Mouse (Mus musculus) thymus, postnatal 0 days (tissue): Measurements from ENCODE around the gene Irf8. TPM values are rescaled to one million over a fixed set of nuclear protein-coding genes. Genes with fewer than 3 reads are reported as not detected.
"Not testable (repeated sequence)": the region's sequence is repeated elsewhere in the genome, so short reads cannot be mapped to it uniquely, and the experiment has no call there.

Experiments used
- DNase-seq: peaks from one replicate; pipeline ENCODE4 v3.0.0-alpha.2; 2015; ENCODE audit warnings: low spot score
- polyA plus RNA-seq: library from polyadenylated mRNA; unstranded; fragments of >200 nt; fragmentation: Nextera tagmentation; extraction: Ambion mirVana; gene quantifications from 2 replicates; pipeline ENCODE4 v1.2.1, GENCODE M21; 2015

Gene Irf8
- polyA plus RNA-seq, 1 experiment from 2014 or later = 77.8 TPM

DNA sequence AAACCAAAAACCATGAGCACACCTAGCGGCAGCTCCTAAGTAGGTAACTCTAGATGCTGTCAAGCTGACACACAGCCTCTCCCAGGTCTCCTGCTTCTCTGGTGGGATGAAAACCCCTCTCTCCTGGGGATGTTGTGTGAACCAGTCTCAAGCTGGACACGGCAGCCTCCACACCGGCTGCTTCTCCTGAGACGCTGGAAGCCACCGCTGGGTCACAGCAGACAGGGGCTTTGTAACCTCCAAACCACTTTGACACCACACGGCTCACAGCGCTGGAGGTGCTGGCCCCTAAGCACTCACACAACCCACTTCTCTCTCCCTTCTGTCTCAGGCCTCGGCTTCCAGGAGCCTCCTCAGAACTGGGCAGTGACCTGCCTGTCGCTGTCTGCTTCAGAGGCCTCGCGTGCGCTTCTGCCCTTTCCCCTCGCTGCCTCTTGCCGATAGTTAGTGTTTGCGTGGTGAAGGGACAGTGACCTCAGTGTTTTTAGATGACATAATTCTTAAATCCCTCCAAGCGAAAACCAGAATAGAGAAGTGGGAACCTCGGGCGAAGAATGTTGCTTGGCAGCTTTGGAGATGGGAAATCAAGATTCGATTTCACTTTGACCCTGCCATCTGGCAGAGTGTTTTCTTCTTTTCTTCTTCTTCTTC is 16.4 kb upstream of the Irf8 start:
- no peak for DNase-seq

DNA sequence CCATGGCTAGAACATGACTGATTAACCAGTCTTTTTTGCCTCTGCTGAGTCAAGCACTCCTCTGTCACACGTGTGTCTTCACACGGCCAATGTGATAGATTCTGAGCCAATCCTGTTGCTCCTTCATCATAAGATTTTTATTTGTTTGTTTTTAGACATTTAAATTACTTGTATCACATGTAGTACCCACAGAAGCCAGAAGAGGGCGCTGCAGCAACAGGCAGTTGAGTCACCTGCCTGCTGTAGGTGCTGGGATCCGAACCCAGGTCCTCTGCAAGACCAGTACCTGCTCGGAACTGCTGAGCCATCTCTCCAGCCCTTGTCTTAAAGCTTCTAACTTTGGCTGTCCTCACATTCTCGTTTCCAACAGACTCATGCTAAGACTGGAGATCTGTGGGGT is 13.1 kb upstream of the Irf8 start:
- no peak for DNase-seq

DNA sequence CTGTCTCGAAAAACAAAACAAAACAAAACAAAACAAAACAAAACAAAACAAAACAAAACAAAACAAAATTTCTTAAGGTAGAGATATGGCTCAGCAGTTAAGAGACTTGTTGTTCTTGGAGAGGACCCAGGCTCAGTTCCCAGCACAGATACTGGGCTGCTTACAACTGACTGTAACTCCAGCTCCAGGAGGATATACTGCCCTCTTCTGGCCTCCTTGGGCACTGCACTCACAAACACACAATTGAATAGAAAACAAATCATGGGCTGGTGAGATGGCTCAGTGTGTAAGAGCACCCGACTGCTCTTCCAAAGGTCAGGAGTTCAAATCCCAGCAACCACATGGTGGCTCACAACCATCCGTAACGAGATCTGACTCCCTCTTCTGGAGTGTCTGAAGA is 12.1 kb upstream of the Irf8 start:
- not testable (repeated sequence) for DNase-seq

DNA sequence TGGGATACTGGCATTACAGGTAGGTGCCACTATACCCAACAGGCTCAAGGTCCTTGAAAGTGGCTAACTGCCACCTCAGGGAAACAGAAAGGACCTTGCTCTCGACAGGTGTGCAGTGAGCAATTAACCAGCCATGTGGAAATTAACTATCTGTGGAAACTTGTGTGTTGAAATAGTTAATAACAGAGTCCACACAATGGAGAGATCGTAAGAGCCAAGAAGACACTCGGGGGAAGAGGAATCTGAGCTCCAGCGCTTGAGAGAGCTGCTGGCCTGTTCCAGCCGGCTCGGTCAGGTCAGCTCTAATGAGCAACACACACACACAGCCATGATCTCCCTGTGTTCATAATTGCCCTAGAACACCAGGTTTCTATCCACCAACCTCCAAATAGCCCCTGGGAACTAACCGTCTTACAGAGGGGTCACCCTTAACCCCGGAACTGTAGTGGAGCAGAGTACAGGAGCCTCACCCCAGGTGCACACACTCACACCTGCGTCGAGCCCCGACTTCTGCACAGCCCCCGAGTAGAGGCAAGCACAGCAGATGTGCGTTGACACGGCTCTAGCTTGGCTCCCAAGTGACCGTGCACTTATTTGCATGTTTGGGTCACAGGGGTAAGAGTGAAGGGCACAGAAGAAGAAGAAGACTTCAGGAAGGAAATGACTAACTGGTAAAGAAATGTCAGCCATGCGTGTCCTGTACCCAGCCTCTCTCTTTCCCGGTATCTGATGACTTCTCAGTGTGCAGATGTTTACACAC is 11.2 kb upstream of the Irf8 start:
- DNase-seq = peak; percentile 66

DNA sequence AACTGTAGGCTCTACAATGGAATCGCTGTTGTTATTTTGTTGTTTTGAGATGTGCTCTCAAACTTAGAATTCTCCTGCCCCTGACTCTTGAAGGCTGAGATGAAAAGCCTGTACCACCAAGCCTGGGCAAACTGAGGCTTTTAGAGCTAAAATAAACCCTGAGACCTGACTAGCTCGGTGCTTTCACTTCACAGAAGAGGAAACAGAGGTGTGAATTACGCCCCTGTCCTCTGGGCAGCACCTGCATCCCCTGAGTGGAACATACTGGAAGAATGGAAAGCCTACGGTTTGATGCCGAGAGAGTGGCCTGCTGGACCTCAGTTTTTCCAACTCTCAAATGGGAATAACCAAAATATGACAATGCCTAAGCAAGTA is 10.6 kb upstream of the Irf8 start:
- DNase-seq = no peak

DNA sequence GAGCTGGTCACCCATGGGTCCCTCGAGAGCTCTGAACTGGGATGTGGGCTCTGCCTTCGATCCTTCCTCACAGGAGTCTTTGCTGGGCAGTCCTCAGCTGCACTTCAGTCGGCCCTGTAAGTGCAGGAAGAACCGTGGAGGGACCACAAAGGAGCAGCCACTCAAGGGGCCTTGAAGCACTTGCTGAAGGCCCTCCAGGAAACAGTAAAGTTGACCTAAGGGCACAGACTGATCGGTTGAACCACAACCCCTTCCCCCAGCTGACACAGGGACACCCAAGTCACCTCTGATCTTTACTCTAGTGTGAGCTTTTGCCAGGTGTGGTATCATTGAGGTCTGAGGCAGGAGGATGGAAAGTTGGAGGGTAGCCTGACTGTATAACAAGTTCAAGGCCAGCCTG is 10.1 kb upstream of the Irf8 start:
- peak; percentile 19 for DNase-seq

DNA sequence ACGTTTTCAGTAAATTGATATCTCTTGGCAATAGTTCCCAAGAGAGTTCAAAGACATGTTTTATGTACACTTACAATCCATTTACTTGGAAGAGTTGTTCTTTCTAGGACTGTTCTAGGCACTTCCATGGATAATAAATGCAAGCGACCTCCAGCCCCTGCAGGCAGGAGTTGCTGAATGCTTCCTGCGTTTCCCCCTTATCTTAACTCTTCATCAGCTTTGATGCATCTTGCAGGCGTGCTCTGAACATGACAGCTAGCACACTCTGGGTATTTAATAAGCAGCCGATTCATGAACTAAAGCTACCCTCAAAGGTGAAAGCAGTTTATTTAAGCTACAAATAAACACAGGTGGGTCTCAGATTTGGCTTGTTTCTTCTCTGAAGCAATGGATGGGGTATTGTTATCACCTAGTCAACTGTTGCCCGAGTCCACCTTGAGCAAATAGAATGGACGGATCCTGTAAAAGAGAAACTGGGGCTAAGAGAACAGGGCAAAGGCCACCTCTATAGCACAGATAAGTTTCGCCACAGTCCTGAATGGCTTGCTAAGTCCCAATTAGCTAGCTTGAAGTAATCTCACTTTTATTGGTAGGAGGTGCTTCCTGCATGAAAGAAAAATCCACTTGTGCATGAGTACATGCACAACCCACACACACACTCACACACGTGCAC is 7.5 kb upstream of the Irf8 start:
- DNase-seq = peak; percentile 53

DNA sequence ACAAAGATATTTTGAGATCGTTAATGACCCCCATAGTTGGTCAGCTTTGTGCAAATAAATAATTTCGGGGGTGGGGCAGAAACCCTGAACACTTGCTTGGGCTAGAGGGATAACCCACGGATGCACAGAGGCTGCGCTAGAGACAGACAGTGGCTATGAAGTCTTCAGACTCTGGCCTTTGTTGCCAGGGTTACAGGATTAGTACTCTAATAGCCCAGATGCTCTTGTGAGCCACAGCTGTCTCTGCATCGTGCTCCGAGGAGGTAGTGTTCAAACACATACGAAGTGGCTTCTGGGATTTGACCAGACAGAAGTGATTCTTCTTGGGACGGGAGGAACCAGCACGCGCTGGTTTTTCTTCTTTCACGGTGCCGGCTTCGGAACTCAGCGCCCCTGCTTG is 4.6 kb upstream of the Irf8 start:
- no peak for DNase-seq

DNA sequence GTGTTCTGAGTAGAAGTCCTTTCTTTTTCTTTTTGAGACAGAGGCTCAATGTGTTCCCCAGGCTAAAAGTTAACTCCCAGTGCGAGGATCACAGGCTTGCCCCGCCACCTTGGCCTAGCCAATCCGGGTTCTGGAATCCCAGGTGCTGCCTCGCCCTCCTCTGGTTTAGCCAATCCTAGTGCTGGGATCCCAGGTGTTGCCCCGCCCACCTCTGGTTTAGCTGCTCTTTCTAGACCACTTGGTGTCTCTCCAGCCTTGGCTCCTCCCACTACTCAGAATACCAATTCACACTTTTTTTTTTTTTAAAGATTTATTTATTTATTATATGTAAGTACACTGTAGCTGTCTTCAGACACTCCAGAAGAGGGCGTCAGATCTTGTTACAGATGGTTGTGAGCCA is 4.1 kb upstream of the Irf8 start:
- no peak for DNase-seq

DNA sequence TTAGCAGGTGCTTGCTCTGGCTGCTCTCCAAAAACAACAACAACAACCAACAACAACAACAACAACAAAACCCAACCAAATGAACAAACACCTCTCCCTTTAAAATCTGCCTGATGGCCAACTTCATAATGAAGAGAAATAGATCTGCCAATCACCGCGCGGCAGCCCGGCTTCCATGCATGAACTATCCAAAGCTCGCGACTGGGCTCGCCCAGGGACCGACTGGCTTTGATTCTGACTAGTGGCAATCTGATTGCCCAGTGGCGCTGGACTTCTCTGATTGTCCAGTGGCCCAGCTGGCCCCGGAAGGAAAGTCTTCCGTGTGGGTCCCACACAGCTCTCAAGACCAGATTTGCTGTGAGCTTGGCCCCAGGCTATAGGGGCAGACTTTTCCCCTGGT is 328 bp downstream of the Irf8 start:
- DNase-seq = no peak

DNA sequence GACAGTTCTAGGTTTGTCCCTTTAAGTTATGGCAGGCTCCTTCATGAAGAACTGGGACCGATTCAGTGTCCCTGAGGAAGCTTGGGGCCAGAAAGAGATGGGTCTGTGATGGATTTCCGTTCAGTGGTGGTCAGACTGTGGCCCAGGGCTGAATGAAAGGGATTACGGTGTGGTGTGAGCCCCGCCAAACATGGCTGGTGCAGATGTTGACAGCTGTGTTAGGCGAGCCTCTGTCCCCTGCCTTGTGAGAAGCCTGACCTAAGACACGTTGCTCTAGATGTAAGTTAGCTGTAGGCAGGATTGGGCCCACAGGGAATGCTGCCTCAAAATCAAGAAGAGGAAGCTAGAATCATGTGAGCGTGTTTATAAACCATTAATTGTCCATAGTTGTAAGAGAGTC is 1.0 kb downstream of the Irf8 start:
- no peak for DNase-seq

DNA sequence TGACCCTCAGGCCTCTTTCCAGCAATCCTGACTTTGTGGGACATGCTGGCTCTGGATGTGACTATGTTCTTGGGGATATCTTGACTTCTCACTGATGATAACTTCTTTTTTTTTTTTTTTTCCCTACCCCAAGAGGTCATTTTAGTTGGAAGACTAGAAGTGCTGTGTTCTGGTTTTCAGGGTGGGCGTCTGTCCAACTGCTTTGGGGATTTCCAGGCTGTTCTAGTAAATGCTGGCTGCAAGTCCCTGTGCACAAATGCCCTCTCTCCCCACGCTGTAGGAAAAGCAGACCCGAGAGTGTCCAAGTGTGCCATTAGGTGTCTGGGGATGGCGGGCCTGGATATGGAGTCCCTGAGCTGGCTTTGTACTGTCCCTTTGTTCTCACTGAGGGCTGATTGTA is 2.6 kb downstream of the Irf8 start:
- DNase-seq = no peak

DNA sequence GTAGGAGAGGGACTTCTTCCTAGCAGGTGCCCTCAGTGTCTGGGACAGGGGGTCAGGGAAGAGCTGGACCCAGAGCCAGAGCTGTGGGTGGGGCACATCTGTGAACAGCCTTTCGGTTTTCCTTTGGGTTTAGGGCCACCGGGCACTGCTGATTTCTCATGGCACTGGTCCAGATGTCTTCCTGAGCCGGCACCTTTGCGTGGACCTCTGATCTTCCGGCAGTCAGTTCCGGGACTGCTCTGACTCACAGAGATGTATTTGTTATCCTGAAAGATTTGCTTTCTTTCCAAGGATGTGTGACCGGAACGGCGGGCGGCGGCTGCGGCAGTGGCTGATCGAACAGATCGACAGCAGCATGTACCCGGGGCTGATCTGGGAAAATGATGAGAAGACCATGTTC is 3.4 kb downstream of the Irf8 start:
- no peak for DNase-seq

DNA sequence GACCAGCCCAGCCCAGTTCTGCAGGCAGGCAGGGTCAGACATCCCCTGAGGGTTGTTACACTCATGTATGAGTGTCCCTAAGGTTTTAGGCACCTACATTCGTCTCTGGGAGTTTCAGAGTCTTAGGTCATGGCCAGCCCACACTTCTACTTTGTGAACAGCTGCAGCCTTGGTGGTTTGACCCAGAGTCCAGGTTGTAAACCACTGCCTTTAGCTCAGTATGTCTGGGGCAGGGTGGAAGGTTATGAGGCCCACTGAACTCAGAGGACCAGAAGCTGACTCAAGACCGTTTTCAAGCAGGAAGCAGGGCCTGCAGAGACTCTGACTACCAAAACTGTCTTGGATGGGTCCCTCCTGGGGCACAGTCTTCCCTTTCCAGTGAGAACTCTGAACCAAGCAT is 4.4 kb downstream of the Irf8 start:
- DNase-seq = no peak

DNA sequence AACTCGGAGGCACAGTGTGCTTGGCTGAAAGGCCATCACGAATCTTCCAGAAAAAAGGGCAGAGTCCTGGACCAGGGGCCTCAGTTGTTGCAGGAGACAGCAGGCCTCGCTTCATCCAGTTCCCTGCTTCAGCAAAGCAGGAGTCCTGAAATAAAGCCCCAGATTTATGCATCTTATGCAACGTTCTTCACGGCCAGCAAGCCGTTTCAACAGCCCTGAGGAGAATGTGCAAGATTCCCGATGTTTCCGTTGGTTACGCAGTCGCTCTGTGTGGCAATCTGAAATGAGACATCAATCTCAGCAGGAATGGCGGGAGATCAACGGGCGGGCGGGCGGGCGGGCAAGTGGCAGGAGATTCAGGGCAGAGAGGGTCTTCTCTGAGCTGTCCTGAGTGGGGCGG is 4.8 kb downstream of the Irf8 start:
- DNase-seq = no peak

DNA sequence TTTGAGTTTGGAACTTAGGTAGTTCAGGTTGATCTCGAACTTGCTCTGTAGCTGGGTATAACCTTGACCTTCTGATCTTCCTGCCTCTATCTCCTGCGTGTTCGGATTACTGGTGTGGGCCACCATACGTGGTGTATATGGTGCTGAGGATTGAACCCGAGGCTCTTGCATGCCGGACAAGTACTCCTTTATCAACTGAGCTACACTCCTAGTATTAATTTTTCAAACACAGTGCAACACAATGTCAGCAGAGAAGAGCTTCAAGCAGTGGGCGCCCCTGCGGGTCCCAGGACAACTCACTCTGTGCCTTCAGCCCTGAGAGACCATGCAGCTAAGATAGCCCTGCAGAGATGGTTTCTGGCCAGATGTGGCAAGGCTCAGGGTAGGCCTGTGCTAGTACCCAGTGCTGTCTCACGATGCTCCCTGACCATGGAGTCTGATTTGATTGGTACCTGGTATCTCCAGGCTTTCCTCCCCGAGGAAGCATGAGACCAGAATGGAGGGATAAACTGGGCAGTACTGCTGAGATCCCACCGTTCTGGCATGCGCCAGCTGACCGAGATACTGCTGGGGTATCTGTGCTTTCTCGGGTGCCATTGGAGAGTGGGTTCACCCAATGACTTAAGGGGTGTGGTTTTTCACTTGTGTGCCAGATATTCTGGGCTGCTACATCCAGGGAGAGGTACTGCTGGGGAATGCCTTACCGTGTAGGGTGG is 5.8 kb downstream of the Irf8 start:
- no peak for DNase-seq

DNA sequence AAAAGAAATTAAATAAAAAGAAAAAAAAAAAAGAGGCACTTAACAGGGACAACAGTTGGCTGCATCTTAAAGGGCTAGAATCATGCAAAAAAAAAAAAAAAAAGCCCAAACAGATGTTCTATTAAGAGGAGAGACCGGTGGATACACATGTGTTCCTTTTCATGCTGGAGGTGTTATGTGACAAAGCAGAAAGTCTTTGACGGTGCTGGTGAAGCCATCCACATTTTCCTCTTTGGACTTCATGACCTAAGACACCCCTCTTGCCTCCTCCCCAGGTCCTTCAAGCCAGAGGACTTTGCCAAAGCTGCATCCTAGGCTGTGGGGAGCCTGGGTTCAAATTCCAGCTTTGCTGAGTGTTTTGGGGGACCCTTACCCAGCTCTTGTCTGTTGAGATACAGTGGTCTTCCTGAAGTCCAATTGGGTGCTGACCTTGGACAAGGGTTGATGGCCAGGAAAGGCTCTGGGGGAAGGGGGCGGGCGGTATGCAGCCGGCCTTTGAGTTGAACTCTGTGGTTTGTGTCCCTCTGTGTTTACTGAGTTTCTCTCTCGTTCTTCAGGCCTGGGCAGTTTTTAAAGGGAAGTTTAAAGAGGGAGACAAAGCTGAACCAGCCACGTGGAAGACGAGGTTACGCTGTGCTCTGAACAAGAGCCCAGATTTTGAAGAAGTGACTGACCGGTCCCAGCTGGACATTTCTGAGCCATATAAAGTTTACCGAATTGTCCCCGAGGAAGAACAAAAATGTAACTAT is 7.2 kb downstream of the Irf8 start:
- DNase-seq = no peak

DNA sequence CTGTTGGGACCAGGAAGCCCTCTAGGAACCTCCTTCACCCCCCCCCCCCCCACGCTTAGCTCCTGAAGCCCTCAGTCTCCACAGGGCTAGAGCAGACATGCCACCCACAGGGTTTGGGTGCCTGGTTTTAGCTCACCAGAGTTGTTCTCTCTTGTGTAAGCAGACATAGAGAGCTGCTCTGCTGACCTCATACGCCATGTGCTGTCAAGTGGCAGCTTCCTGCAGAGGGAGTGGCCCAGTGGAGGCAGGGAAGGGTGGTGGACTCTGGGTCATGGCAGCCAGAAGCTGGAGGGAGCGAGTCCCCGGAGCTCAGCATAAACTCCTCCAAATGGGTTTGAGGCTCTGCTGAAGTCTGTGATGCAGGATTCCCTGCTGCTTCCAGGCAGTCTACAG is 7.7 kb downstream of the Irf8 start:
- no peak for DNase-seq

DNA sequence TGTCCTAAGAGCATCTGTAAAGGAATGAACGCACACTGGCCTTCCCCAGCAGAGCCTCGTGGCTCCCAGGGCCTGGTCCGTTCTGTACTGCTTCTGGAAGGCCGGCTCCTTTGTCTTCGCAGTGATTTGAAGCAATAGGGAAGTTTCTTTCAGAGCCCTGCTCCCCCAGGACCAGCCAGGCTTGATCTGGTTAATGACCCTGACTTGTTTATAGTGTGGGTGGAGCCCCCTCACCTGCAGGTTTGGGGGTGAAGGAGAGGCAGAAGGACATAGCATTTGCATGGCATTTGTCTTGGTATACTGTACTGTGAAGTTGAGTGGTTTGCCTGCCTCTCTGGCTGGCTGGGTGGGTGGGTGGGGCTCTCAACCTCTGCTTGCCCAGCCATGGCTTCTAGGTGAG is 8.3 kb downstream of the Irf8 start:
- DNase-seq = no peak

DNA sequence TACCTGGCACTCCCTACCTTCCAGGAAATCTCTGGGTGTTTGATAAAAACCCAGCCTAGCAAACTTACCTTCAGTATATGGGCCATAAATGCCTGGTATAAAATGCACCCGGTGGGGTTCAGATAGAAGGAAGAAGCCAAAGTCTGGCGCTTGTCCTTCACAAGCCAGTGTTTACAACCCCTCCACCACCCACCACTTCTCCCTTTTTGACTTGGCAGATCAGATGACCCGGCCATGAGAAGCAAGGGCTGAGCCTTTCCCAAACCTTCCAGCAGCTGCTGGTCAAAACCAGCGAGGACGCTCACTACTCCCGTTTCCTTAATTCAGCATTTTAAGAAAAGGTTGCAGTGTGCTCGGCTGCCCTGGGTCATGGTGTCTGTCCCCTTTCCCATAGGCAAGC is 9.1 kb downstream of the Irf8 start:
- DNase-seq = no peak

DNA sequence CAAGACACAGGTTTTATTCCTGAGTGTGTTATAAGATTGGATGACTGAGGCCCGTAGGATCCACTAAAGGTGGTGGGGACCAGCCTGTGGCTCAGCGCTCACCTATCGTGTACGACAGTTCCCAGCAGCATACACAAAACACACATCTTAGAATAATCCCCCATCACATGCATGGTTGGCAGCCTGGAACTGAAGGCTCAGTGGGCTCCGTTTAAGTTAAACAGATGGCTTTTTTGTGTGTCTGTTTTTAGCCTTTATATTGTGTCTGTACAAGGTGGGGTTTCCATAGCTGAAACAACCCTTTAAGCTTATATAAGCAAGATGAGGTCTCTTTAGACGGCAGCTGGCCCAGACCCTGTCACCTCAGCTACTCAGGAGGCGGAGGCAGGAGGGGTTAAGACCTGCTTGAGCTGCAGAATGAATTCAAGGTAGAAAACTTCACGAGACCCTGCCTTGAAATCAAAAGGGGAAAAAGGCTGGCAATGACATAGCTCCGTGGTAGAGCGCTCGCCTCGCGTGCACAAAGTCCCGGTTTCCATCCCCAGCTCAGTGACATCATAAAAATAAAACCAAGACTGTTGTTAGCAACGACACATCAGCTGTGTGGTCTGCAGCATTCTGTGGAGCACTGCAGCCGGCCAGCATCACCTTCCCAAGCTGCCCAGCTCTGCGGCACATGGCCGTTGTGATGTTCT is 10.0 kb downstream of the Irf8 start:
- DNase-seq = no peak
